Mouse (Mus musculus) forebrain, postnatal 0 days (tissue): ENCODE data around the gene Dcps. TPM values are rescaled to one million over a fixed set of nuclear protein-coding genes. Genes with fewer than 3 reads are reported as not detected.

ENCODE experiments used
- ATAC-seq: fragments of 200-750 bp; cut with Nextera tagmentation; 2 replicates; pipeline ENCODE4 v1.8.0; 2017; ENCODE audit warnings: mild to moderate bottlenecking, moderate library complexity
- DNase-seq: peaks from one replicate; pipeline ENCODE4 v3.0.0-alpha.2; 2015
- H3K27ac ChIP-seq: fragments of 300-500 bp; sonication (generic); 2 replicates; pipeline ENCODE4 v1.5.1; 2014; ENCODE audit warnings: low read depth, mild to moderate bottlenecking, antibody characterized with exemption, low read length, moderate library complexity, mixed read lengths
- H3K27me3 ChIP-seq: fragments of 300-500 bp; sonication (generic); 2 replicates; pipeline ENCODE4 v1.6.1; 2014; ENCODE audit warnings: mild to moderate bottlenecking, low read length, mixed read lengths; ENCODE audit not compliant: insufficient read depth
- H3K36me3 ChIP-seq: fragments of 300-500 bp; sonication (generic); 2 replicates; pipeline ENCODE4 v1.6.1; 2014; ENCODE audit warnings: mild to moderate bottlenecking, moderate library complexity; ENCODE audit not compliant: insufficient read depth
- H3K4me1 ChIP-seq: fragments of 300-500 bp; sonication (generic); 2 replicates; pipeline ENCODE4 v1.6.1; 2014; ENCODE audit warnings: antibody characterized with exemption; ENCODE audit not compliant: insufficient read depth
- H3K4me2 ChIP-seq: fragments of 300-500 bp; sonication (generic); 2 replicates; pipeline ENCODE4 v1.6.1; 2014; ENCODE audit warnings: low read depth, mild to moderate bottlenecking, moderate library complexity
- H3K4me3 ChIP-seq: fragments of 300-500 bp; sonication (generic); 2 replicates; pipeline ENCODE4 v1.5.1; 2014; ENCODE audit warnings: low read depth, low read length, mixed read lengths
- H3K9ac ChIP-seq: fragments of 300-500 bp; sonication (generic); 2 replicates; pipeline ENCODE4 v1.6.1; 2014; ENCODE audit warnings: mild to moderate bottlenecking
- H3K9me3 ChIP-seq: fragments of 300-500 bp; sonication (generic); 2 replicates; pipeline ENCODE4 v1.6.1; 2016; ENCODE audit warnings: low read length
- CTCF ChIP-seq: sonication (generic); IDR thresholded peaks from 2 replicates; pipeline ENCODE4 v1.5.1; 2016; ENCODE audit warnings: antibody characterized with exemption, control low read depth, low read depth
- WGBS: fragments of 180-500 bp; shearing (Covaris S2); extraction: QIAGEN DNeasy Blood & Tissue Kit; methylation state at CpG from one replicate; pipeline ENCODE4 v1.1.7; 2014; 5-methylcytosine and 5-hydroxymethylcytosine counted together
- polyA plus RNA-seq: library from polyadenylated mRNA; unstranded; fragments of >200 nt; fragmentation: Nextera tagmentation; extraction: Ambion mirVana; gene quantifications from 2 replicates; pipeline ENCODE4 v1.2.1, GENCODE M21; 2015
- total RNA-seq: library from RNA; depleted of rRNA; stranded (reverse); fragments of >200 nt; gene quantifications from 2 replicates; pipeline ENCODE4 v1.2.3, GENCODE M21; 2014

Dcps gene
- total and polyA plus RNA-seq, 2 experiments from 2014 or later, result 48.5 to 63.6 TPM

GRCm38 (mm10) chr9:35115299-35115698 lies 60.6 kb downstream of the Dcps start:
- Histone ChIP-seq H3K9me3 (no peaks in the 10 kb centered on the region), H3K9ac (no peak overlapping the region), H3K36me3 (no peaks in the 10 kb centered on the region), H3K4me3 (no peak overlapping the region), H3K27me3 (no peaks in the 10 kb centered on the region), H3K4me2 (peak overlapping the region; percentile 64), H3K4me1 (peaks cover 7% of the 10 kb centered on the region), H3K27ac (no peak overlapping the region)
- WGBS, result 63% methylated on average over 3 of the region's 4 CpGs
- no peak for ATAC-seq
- no peak for DNase-seq
- TF ChIP-seq CTCF, result no peak

GRCm38 (mm10) chr9:35114234-35114633 lies 61.6 kb downstream of the Dcps start:
- no peak overlapping the region for H3K9ac ChIP-seq
- no peaks in the 10 kb centered on the region for H3K9me3 ChIP-seq
- no peaks in the 10 kb centered on the region for H3K36me3 ChIP-seq
- no peak overlapping the region for H3K4me3 ChIP-seq
- WGBS, result 84% methylated on average over 3 of the region's 3 CpGs
- H3K27ac ChIP-seq, result no peak overlapping the region
- no peak for DNase-seq
- no peak for TF ChIP-seq CTCF
- no peak for ATAC-seq
- no peaks in the 10 kb centered on the region for H3K27me3 ChIP-seq
- peaks cover 7% of the 10 kb centered on the region for H3K4me1 ChIP-seq
- no peak overlapping the region for H3K4me2 ChIP-seq

GRCm38 (mm10) chr9:35111941-35112595 lies 63.8 kb downstream of the Dcps start:
- 0 out of 2 replicates have a peak overlapping the region, but pooled peaks have one; percentile 4 for H3K4me2 ChIP-seq
- no peaks in the 10 kb centered on the region for H3K27me3 ChIP-seq
- no peaks in the 10 kb centered on the region for H3K9me3 ChIP-seq
- no peak overlapping the region for H3K27ac ChIP-seq
- no peak for TF ChIP-seq CTCF
- DNase-seq (peak; percentile 36), ATAC-seq (no peak)
- H3K4me1 ChIP-seq, result no peaks in the 10 kb centered on the region
- no peak overlapping the region for H3K4me3 ChIP-seq
- WGBS, result 19% methylated on average over 19 of the region's 19 CpGs
- no peak overlapping the region for H3K9ac ChIP-seq
- no peaks in the 10 kb centered on the region for H3K36me3 ChIP-seq

GRCm38 (mm10) chr9:35111446-35111845 lies 64.4 kb downstream of the Dcps start:
- WGBS, result 85% methylated on average over 7 of the region's 7 CpGs
- Histone ChIP-seq H3K4me2 (no peak overlapping the region), H3K27me3 (no peaks in the 10 kb centered on the region), H3K4me1 (no peaks in the 10 kb centered on the region), H3K9me3 (no peaks in the 10 kb centered on the region), H3K27ac (no peak overlapping the region), H3K36me3 (no peaks in the 10 kb centered on the region), H3K9ac (no peak overlapping the region), H3K4me3 (no peak overlapping the region)
- no peak for ATAC-seq
- DNase-seq, result no peak
- TF ChIP-seq CTCF, result no peak

- DNase-seq (no peak), ATAC-seq (no peak)
- Histone ChIP-seq H3K27ac (no peak overlapping the region), H3K4me3 (no peak overlapping the region), H3K9ac (no peak overlapping the region), H3K4me2 (no peak overlapping the region), H3K4me1 (no peaks in the 10 kb centered on the region), H3K27me3 (no peaks in the 10 kb centered on the region), H3K36me3 (no peaks in the 10 kb centered on the region), H3K9me3 (no peaks in the 10 kb centered on the region)
- WGBS, result 71% methylated on average over 4 of the region's 4 CpGs
- TF ChIP-seq CTCF, result no peak
These were observed 65.3 kb downstream of the Dcps start for GRCm38 (mm10) chr9:35110567-35110966.

GRCm38 (mm10) chr9:35110051-35110450 lies 65.8 kb downstream of the Dcps start:
- 90% methylated on average over 5 of the region's 5 CpGs for whole genome bisulfite sequencing
- DNase-seq, result no peak

GRCm38 (mm10) chr9:35108916-35109315 lies 66.9 kb downstream of the Dcps start:
- peak; percentile 92 for ATAC-seq
- peak overlapping the region; percentile 40; the same call in 1 of the 2 replicates for H3K27ac ChIP-seq
- H3K27me3 ChIP-seq, result no peaks in the 10 kb centered on the region

More at GRCm38 (mm10) chr9:35110051-35110450, 65.8 kb downstream of the Dcps start:
- H3K4me1 ChIP-seq, result no peaks in the 10 kb centered on the region
- H3K9ac ChIP-seq, result no peak overlapping the region
- H3K27me3 ChIP-seq, result no peaks in the 10 kb centered on the region
- no peaks in the 10 kb centered on the region for H3K36me3 ChIP-seq
- H3K9me3 ChIP-seq, result no peaks in the 10 kb centered on the region
- H3K4me3 ChIP-seq, result no peak overlapping the region
- H3K4me2 ChIP-seq, result no peak overlapping the region
- no peak for ATAC-seq
- TF ChIP-seq CTCF, result no peak
- H3K27ac ChIP-seq, result no peak overlapping the region

More at GRCm38 (mm10) chr9:35108916-35109315, 66.9 kb downstream of the Dcps start:
- Histone ChIP-seq H3K4me2 (no peak overlapping the region), H3K4me1 (no peaks in the 10 kb centered on the region), H3K9me3 (no peaks in the 10 kb centered on the region), H3K4me3 (no peak overlapping the region), H3K36me3 (no peaks in the 10 kb centered on the region), H3K9ac (no peak overlapping the region)
- no peak for TF ChIP-seq CTCF
- 23% methylated on average over 5 of the region's 5 CpGs for WGBS
- peak; percentile 79 for DNase-seq
